Mouse (Mus musculus) brain, adult 2 months (tissue): ENCODE measurements around the gene Nav1.

ENCODE experiments used
- DNase-seq: peaks from one replicate; pipeline ENCODE4 v3.0.0; 2011; ENCODE audit warnings: low read depth, low spot score

The Nav1 gene

DNA sequence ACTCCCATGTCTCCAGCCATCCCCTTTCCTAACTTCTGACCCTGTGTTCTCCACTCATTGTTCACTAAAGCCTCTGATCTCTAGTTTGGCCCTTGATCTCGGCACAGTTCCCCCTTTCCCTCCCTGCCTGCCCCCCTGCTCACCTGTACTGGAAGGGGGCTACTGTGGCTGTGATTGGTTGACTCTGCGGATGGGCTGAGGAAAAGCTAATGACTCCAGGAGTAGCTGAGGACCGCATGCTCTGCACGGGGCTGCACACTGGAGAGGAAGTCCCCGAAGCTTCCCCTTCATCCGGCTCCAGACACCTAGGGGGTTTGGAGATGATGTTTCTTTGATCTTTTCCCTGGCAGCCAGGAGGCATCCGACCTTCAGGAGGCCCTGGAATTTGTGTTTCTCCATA lies at the start of gene Nav1:
Nav1 (minus strand) TSS at position 277 of the 400 bp plus-strand sequence.
- no peak for DNase-seq

DNA sequence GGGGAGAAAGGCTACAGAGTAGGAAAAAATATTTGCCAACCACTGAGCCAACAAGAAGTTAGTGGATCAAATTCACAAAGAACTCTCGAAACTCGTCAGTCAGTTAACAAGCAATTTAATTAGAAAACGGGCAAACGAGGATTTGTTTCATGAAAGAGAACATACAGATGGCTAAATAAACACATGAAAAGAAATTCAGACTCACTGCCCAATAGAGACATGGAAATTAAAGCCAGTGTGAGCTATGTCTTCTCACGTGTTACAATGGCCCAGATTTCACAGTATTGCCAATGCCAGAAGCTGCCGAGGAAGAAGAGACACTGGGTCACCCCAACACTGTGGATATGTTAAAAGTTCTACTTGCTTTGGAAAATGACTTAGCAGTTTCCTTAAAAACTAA lies 46.8 kb upstream of the Nav1 start:
- no peak for DNase-seq

DNA sequence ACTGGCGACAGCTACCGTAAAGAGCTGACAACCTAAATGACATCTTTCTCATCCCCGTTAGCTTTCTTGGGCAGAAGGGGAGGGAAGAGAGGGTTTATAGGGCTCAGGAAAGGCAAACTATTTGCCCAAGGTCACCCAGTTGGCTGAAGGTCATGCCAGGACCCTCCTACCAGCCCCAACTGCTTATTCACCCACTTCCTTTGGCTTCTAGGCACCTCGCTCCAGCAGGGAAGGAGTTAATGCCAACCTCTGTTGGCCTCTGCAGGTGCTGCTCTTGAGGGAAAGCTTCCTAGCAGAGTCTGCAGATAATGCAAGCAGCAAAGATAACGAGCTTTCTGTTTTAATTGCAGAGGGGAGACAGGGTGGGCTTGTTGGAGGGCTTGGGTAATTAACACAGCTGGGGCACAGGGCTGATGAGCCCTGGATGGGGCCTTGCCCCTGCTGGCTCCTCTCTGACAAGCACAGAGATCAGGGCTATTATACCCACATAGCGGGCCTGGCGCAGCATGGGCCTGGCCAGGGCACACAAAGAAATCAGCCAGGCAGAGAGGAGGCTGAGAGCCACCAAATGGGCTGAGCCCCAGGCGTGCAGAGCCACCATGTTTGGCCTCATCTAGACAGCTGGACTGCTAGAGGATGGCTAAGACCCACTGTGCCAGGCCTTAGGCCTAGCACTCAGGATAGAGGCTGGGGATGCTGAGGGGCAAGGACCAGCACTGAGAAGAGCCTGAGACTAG lies 38.5 kb upstream of the Nav1 start:
- no peak for DNase-seq

DNA sequence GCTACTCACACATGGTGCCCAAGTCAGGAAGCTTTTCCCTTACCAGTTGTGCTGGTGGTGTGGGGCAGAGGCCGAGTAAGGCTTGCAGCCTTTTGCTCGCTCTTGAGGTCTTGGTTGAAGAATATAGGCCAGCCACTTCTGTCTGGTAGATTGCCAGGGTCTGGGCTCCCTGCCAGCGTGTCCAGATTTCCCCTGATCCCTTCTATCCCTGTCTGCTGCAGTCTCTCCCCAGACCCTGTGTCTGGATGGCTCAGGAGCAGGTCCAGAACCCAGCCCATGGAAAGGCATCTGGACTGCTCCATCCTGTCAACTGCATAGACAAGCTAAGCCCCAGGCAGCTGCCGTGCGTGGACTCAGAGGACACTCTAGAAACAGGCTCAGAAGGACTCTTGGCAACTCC lies 37.0 kb upstream of the Nav1 start:
- DNase-seq: peak; percentile 39

DNA sequence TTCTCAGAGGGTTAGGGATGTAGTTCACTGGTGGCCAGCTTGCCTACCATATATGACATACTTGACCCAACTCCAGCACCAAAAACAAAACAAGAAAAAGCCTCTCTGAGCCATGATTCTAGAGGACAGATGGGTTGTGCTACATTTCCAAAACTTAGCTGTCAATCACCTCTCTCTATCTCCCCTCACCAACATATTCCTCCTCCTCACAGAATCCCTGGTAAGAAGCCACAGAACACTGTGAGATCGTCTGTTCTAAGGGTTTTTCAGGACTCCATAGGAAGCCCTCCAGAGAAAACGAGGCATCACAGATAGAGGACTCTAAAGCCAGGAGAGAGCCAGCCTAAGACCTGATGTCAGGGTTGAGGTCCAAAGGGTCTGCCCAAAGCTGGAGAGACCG lies 36.6 kb upstream of the Nav1 start:
- no peak for DNase-seq

DNA sequence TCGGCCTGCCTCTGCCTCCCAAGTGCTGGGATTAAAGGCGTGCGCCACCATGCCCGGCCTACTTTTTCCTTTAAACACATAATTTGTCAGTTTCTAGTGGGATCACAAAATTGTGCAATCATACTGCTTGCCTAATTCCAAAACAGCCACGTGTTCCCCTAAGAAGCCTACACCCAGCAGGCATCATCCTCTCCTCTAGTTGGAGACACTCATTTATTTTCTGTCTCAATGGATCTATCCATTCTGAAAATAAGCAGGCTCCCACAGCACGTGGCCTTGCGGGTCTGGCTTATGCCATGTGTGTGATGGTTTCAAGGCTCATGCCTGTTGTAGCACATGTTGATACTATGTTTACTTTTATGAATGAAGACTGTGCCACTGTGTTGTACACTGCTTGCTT lies 32.8 kb upstream of the Nav1 start:
- DNase-seq: no peak

DNA sequence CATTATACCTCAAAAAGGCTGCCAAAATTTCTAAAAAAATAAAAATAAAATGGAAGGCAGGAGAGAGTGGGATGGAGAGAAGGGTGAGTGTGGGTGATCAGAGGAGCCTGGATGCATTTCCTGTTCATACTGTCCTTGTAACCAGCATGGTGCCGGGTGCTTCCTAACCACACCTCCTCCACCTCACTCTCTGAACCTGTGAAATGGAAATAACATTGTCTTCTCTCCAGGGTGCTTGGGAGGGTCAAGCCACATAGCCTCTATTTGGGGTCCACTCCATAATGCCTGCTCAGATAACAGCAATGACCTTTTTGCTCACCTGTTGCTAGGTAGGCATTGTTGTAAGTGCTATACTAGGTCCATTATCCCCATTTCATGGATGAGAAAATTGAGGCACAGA lies 32.0 kb upstream of the Nav1 start:
- DNase-seq: no peak

DNA sequence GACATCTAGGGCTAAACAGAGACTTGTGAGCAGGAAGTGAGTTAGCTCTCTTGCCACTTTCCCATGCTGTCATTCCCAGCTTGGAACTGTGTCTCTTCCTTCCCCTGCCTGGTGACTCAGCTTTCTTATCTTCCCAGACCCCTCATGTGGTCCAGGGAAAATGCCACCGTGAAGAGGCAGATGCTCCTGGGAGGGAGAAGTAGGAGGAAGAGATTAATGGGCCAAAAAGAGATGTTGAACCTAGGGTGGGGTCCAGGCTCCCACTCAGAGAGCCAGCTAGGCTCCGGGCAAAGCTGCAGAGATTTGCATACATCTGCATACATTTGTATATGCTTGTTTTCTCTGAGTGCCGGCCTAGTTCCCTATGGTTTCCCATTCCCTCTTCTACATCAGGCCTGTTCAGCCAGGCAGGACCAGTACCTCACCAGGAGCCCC lies 30.5 kb upstream of the Nav1 start:
- peak; percentile 75 for DNase-seq

DNA sequence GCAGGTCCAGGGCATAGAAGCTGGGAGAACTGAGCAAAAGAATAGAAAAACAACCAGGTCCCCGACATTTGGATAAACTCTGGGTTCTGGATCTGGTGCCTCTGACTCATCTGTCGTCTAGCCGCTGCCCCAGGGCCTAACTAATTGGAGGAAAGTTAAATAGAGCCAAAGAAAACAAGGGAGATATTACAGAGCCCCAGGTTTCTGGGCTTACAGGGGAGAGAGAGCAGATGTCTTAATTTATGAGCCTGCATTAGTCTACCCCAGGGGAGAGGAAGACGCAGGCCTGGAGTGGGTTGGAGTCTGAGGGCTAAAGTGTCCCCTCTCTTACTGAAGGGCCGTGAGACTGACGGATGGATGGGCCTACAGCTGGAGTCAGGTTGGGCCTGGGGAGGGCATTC lies 29.0 kb upstream of the Nav1 start:
- DNase-seq: peak; percentile 35

DNA sequence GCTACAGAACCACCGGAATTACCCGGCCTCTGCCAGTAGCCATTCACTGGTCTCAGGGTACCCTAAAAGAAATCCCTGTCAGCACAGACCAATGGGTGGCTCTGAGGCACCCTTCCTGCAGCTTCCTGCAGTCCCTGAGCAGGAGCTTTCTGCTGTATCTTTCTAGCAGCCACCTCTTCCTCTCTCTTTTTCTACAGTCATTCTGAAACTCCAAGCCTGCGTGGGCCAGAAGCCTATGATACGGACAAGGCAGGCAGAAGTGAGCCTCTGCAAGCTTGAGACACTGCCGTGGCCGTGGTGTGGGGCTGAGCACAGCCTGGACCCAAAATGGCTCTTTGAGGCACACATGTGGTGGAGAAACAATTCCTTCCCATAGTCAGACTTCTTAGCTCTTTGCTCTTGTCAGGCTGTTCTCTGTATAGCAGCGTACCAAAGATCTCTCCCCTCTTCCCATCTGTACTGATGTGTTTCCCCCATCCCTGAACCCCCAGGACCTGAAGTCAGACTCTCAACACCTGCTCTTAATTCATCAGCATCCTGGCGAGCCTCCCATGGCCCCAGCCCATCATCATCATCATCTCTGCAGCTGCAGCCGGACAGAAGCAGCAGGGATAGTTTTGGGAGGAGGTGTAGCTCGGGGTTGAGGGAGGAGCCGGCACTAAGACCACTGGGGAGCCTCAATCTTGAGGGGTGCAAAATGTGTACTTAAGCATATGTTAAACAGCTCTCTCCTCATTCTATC lies 28.4 kb upstream of the Nav1 start:
- DNase-seq: no peak

DNA sequence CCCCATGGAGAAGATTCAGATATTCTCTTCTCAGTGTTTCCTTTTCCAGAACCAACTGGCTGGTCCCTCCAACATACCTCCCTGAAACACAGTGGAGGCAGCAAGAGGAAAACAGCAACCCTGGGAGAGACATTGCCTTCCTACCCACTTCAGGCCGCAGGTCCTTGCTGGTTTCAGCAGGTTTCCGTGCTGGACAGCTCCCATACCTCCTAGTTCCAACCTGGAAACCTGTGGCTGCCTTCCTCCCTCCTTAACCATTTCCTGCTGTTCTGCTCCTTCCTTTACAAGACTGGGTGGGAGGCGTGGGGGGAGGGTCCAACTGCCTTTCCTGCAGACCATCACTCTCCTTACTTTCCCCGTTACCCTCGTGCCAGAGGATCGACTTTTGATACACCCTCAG lies 27.7 kb upstream of the Nav1 start:
- no peak for DNase-seq

DNA sequence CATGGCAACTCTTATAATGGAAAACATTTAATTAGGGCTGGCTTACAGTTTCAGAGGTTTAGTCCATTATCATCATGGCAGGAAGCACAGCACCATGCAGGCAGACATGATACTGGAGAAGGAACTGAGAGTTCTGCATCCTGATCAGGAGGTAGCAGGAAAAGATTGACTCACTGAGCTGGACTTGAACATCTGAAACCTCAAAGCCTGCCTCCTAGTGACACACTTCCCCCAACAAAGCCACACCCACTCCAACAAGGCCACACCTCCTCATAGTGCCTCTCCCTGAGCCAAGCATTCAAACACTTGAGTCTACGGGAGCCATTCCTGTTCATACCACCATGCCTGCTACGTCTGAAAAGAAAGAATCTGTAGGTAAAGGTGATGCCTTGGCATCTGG lies 26.8 kb upstream of the Nav1 start:
- DNase-seq: no peak

DNA sequence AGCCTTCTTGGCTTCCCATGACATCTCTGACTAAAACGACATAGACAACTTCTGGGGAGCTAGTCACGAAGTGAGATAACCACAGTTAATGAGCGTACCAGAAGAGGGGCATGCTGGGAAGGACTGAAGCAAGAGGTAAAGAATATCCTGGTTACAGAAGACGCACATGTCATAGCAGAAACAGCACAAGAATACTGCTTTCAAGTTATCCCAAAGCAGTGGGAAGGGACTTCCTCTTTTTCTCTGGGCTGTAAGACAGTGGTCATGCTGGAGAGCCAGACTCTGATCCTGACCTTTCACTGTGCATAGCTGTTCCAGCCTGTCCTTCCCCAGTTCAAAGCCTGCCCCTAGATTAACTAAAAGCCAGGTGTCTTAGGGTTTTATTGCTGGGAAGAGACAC lies 26.4 kb upstream of the Nav1 start:
- DNase-seq: no peak

DNA sequence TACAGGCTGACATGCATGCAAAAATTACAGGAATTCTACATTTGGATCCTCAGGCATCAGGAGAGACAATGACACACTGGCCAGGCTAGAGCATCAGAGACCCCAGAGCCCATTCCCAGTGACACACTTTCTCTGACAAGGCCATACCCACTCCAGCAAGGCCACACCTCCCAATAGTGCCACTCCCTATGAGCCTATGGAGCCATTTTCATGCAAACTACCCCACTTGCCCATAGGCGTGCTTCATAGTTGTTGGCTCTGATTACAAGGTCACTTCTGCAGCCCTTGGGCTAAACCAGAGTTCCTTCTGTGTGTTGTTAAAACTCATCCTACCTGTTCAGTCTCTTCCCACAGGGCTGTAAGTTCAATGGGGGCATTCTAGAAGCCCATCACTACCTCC lies 25.1 kb upstream of the Nav1 start:
- no peak for DNase-seq

DNA sequence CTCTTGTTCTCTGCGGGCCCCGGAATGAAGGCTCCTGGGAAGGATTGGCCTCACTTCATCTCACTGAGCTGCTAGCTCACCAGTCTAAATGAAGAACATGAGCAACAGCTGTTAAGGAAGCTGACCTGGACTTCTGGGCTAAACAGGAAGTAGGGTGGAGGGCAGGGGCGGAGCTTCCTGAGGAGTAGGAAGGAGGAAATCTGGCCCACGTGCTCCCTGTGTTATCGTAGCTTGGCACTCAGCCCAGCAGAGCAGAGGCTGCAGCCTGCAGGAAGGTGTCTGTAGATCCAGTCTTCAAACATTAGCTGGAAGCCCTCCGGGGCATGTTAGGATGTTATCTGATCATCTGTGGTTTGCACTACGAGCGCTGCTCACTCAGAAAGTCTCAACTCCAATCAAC lies 24.4 kb upstream of the Nav1 start:
- peak; percentile 74 for DNase-seq

DNA sequence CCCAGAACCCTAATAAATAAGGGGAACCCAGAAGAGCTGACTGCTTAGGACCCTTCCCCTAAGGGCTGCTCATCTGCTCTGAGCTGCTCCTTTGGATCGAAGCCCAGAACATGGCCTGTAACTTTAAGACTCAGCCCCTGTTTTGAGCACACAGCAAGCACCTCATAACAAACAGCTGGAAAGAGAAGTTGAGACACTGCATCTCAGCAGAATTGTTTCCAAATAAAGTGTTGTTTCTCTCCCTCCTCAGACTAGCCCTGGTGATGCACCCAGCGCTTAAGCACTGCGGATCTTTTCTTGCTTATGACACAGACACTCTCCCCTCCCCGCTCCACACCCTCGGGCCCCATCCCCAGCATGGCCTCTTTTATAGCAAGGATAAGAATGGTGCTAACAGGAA lies 22.8 kb upstream of the Nav1 start:
- peak; percentile 39 for DNase-seq

DNA sequence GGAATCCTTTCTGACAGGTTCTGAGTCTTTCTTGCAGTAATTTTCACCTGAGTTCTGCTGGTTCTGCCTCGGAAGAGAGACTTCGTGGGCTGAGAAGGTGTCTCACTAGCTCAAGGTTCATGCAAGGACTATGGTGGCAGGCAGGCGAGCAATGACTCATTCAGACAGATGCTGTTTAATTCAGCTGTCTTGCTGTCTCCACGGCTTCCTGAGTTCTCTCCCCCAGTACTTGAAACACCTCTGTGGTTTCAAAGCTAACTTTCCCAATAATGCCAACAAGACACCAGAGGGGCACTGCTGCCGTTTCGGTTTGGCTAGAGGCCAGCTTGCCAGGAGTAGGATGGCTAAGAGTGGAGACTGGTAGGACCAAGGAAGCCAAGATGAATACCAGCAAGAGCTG lies 19.1 kb upstream of the Nav1 start:
- DNase-seq: peak; percentile 89

DNA sequence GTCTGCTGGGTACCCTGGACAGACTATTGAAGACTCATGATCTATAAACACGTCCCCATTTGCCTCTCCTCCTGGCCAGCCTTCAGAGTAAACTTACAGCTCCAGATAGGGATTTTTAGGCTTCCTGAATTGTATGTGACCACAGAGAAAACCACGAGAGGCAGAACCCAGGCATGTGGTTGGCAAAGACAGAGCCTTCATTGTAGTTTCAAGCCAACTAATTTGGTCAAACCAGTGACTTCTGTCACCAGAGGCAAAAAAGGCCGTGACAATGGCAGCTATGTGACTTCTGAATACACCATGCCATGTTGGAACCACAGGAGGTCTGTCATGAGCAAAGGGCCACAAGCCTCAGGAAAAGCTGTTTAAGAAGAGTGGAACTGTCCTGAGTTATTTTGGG lies 18.6 kb upstream of the Nav1 start:
- DNase-seq: peak; percentile 47

DNA sequence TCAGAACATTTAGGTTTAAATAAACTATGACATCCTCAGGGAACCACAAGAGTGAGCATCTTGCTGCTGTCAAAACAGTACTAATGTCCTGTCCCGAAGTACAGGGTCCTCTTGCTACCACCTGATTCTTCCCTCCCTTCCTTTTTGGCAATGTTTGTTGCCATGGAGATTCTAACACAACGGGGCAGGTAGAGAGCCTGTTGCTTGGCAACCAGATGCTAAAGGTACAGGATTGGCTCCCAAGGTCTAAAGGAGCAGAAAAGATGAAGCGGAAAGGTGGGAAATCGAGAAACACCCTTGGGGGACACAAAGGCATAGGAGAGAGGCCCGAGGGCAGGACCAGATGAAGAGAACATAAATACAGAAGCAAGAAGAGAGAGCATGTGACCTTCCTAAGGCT lies 17.6 kb upstream of the Nav1 start:
- no peak for DNase-seq

DNA sequence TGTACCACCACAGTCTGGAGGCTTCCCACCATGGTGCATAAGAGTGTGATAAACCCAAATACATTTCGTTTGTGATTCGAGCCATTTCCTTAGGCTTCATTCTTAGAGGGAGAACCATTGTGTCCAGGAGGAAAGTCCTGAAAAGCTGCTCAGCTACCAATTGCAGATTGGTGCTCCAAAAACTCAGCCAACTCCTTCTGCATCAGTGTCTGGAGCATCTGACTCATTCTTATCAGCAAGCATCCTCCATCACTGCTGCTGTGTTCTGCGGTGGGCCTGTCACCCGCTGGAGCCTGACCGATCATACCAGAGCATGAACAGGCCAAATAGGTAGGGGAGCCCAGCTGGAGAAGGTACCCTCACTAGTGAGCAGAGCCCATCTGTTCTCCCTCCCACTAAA lies 16.0 kb upstream of the Nav1 start:
- peak; percentile 36 for DNase-seq

DNA sequence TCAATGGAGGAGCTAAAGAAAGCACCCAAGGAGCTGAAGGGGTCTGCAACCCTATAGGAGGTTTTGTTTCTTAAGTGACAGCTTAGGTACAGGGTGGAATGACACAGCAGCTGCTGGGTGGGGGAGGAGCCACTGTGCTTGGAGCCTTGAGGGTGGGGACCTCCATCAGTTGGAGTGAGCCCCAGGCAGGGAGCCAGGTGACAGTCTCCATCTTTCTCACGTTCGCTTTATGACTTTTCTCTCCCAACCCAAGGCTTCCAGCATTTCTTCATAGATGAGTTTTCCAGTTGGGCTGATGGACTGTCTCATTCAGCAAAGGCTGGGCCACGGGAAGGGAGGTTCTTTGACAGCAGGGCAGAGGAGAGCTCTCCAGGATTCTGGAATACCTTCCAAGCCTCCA lies 14.2 kb upstream of the Nav1 start:
- DNase-seq: no peak

DNA sequence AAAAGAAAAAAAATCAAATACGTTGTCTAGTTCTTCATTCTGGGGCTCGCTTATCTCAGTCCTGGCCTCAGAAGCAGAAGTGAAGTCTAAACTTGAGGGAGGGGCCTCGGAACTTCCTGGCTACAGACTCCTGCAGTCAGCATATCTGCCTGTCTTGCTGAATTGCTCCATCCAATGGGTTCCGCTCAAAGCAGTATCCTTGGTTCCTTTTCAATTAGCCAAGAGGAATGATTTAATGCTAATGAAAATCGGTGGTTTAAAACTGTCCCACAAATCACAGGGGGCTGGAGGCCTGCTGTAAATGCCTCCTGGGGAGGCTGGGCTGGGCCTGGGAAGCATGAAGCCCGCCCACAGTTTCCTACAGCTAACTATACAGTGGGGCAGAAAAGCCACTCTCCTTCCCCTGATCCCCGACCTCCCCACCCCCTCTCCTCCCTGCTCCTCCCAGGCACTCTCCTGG lies 12.9 kb upstream of the Nav1 start:
- DNase-seq: peak; percentile 47

DNA sequence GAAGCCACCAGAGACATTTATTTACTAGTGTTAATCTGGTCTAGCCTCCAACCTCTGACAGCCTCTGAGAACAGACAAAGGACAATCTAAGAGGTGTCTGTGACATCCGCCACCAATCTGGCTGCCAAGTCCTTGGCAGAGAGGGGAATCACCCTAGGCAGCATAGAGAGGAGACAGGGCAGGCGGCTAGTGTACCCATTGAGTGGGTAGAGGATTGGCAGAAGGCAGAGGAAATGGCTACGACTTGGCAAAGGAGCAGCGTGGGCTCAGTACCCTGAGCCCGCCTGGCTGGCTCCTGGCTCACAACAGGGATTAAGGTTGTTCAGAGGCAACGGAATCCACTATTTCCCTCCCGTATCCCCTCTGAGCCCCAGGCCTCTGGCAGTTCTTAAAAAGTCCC lies 12.0 kb upstream of the Nav1 start:
- no peak for DNase-seq
